8 mouse cellular contexts compared by ENCODE assay signal in the genomic region with DNA sequence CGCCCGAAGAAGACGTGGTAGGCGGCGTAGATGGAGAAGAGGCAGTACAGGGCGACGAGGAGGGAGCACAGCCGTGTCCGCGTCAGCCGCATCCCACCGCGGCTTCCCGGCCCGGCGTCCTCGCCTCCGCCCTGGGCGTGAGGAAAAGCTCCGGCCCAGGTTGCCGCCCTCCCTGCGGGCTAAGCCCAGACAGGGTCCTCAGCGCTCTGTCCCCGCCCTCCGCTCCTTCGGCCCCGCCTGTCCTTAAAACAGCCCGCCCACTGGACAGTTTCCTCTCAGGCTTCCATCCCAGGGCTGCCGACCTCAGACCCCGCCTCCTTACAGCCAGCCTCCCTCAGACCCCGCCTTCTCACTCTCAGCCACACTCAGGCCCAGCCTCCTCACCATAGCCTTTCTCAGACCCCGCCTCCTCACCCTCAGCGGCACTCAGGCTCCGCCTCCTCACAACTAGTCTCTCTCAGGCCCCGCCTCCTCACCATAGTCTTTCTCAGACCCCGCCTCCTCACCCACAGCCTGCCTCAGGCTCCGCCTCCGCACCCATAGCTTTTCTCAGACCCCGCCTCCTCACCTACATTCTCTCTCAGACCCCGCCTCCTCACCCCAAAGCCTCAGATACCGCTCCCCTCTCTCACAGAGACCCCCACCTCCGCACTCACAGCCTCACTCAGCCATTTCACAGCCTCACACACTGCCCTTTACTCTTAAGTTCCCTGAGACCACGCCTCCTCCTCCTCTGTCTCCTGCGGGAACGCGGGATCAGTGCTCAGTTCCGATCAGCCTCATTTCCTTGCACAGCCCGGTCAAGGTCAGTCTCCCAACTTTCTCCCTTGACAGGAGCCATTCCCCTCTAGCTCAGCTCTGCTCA. TPM values are rescaled to one million over a fixed set of nuclear protein-coding genes. Genes with fewer than 3 reads are reported as not detected.
DNase-seq lines count a peak whose midpoint lies in the region; ATAC-seq lines count a peak whose summit lies in the region.

Rxylt1 (minus strand) TSS at position 392 of the 865 bp plus-strand sequence.

- ATAC-seq in megakaryocyte progenitor cell, adult 5-6 weeks (replicated peaks; ENCODE audit: poor library complexity), result peak; percentile 90

- DNase-seq in adipocyte (ENCODE audit: low spot score), result peak; percentile 96
- DNase-seq in embryo, embryonic 10 days (ENCODE audit: low spot score), result peak; percentile 99
- peak; percentile 90 for DNase-seq in gastrocnemius, postnatal 10 days
- DNase-seq in induced T-regulatory cell, adult 2 months (ENCODE audit: low read depth), result peak; percentile 98
- peak; percentile 94 to 96 for DNase-seq in left cerebral cortex, adult 9 months (ENCODE audit: low spot score in 2 of 2)
- peak; percentile 91 for DNase-seq in right cerebral cortex, postnatal 14 days
- peak; percentile 97 for DNase-seq in urinary bladder, postnatal 36 days (ENCODE audit: low spot score in 2 of 2)

RNA-seq across cellular contexts. Expression of gene Rxylt1, which starts in this region (rescaled TPM):
- total RNA-seq in gastrocnemius, postnatal 10 days (2021), result 10 to 100 TPM; 39.4 to 42.5 TPM
- 37.4 and 37.7 TPM in 2 replicates for total RNA-seq in megakaryocyte progenitor cell, adult 5-6 weeks (2015)
- 35.3 and 56.9 TPM in 2 replicates for total RNA-seq in megakaryocyte progenitor cell, adult 5-6 weeks (2017)

Comparison
In these comparisons a context has a peak if more than half of its experiments do, and no peak if none do; other contexts are left out.
1. Peak in every context shown above with its lines: DNase-seq and ATAC-seq.